21 mouse cellular contexts compared by ENCODE assay signal in genomic region chr11:81982191-81982590, GRCm38 (mm10). TPM values are rescaled to one million over a fixed set of nuclear protein-coding genes. Genes with fewer than 3 reads are reported as not detected.
A peak's percentile ranks its signal among the peaks of the same experiment; 100 is the strongest.
DNase-seq lines count a peak whose midpoint lies in the region; ATAC-seq lines count a peak whose summit lies in the region.
"Had no signal": no experiment of that assay in that cellular context is flagged by ENCODE, and none has a peak within 500 bp of the region (broad histone marks: within the 10 kb centered on the region; RNA-seq: fewer than 3 reads in every experiment).

No protein-coding gene starts in this region.

- DNase-seq in gastrocnemius, postnatal 14 days: peak; percentile 23
- DNase-seq in gastrocnemius, postnatal 4 days (ENCODE audit: low spot score in 2 of 2): no peak
- DNase-seq in lung, adult 18-20 months: no peak
- DNase-seq in embryonic facial prominence, embryonic 10.5 days (ENCODE audit: low spot score): peak; percentile 72
- DNase-seq in mesoderm, embryonic 11.5 days (ENCODE audit: low read depth, low spot score): peak; percentile 63
- no peak for DNase-seq in cerebellum, adult 9-11 months
- DNase-seq in liver, embryonic 11.5 days (ENCODE audit: low spot score): no peak
- DNase-seq: cerebellum, adult 18-20 months; liver had no signal

- H3K27ac ChIP-seq in lung, embryonic 16.5 days (ENCODE audit: low read length): no peak overlapping the region
- H3K27ac ChIP-seq in embryonic facial prominence, embryonic 10.5 days (replicated peaks): no peak overlapping the region
- no peak overlapping the region for H3K27ac ChIP-seq in liver, embryonic 11.5 days (ENCODE audit: low read depth, low read length)
- H3K27ac ChIP-seq: embryonic facial prominence, embryonic 13.5 days; forebrain, embryonic 13.5 days; midbrain, embryonic 15.5 days had no signal

- H3K4me1 ChIP-seq in lung, embryonic 16.5 days (replicated peaks; ENCODE audit: control insufficient read depth, insufficient read depth, low read length): no peaks in the 10 kb centered on the region
- peaks cover 11% of the 10 kb centered on the region for H3K4me1 ChIP-seq in embryonic facial prominence, embryonic 10.5 days
- no peaks in the 10 kb centered on the region for H3K4me1 ChIP-seq in liver, embryonic 11.5 days (replicated peaks; ENCODE audit: control insufficient read depth, insufficient read depth, low read length)
- H3K4me1 ChIP-seq: embryonic facial prominence, embryonic 13.5 days had no signal

- no peaks in the 10 kb centered on the region for H3K36me3 ChIP-seq in lung, embryonic 16.5 days (ENCODE audit: control insufficient read depth, insufficient read depth, low read length)
- H3K36me3 ChIP-seq in embryonic facial prominence, embryonic 10.5 days (replicated peaks): no peaks in the 10 kb centered on the region
- H3K36me3 ChIP-seq in liver, embryonic 11.5 days (ENCODE audit: control insufficient read depth, insufficient read depth, low read length): no peaks in the 10 kb centered on the region
- H3K36me3 ChIP-seq: embryonic facial prominence, embryonic 13.5 days; G1E; midbrain, embryonic 15.5 days had no signal

- H3K9me3 ChIP-seq in lung, embryonic 16.5 days (ENCODE audit: control insufficient read depth, low read length): no peaks in the 10 kb centered on the region
- no peaks in the 10 kb centered on the region for H3K9me3 ChIP-seq in embryonic facial prominence, embryonic 10.5 days
- no peaks in the 10 kb centered on the region for H3K9me3 ChIP-seq in liver, embryonic 11.5 days (ENCODE audit: control insufficient read depth, low read length)
- H3K9me3 ChIP-seq: embryonic facial prominence, embryonic 13.5 days; forebrain, embryonic 13.5 days; midbrain, embryonic 15.5 days had no signal

- no peak overlapping the region for H3K4me2 ChIP-seq in lung, embryonic 16.5 days (ENCODE audit: low read depth, low read length)
- no peak overlapping the region for H3K4me2 ChIP-seq in liver, embryonic 11.5 days
- H3K4me2 ChIP-seq: embryonic facial prominence, embryonic 13.5 days; forebrain, embryonic 13.5 days; midbrain, embryonic 15.5 days had no signal

- H3K27me3 ChIP-seq in lung, embryonic 16.5 days (ENCODE audit: control insufficient read depth, insufficient read depth, low read depth, low read length): no peaks in the 10 kb centered on the region
- peaks cover 18% of the 10 kb centered on the region for H3K27me3 ChIP-seq in embryonic facial prominence, embryonic 10.5 days (replicated peaks; ENCODE audit: low read depth, poor library complexity, severe bottlenecking)
- no peaks in the 10 kb centered on the region for H3K27me3 ChIP-seq in liver, embryonic 11.5 days (replicated peaks; ENCODE audit: control insufficient read depth, insufficient read depth, low read length)
- H3K27me3 ChIP-seq: midbrain, embryonic 15.5 days had no signal

- no peak overlapping the region for H3K4me3 ChIP-seq in lung, embryonic 16.5 days (ENCODE audit: low read length)
- H3K4me3 ChIP-seq in embryonic facial prominence, embryonic 10.5 days: no peak overlapping the region; the same call in 1 of the 2 replicates
- no peak overlapping the region for H3K4me3 ChIP-seq in liver, embryonic 11.5 days (ENCODE audit: low read depth, low read length)
- H3K4me3 ChIP-seq: embryonic facial prominence, embryonic 13.5 days; forebrain, embryonic 13.5 days; midbrain, embryonic 15.5 days had no signal

- no peak overlapping the region for H3K9ac ChIP-seq in lung, embryonic 16.5 days (ENCODE audit: low read length)
- no peak overlapping the region for H3K9ac ChIP-seq in liver, embryonic 11.5 days (ENCODE audit: low read depth, low read length)
- H3K9ac ChIP-seq: embryonic facial prominence, embryonic 13.5 days; forebrain, embryonic 13.5 days; midbrain, embryonic 15.5 days had no signal

- intact Hi-C loops in gastrocnemius, postnatal 14 days (cut with DNase I; ENCODE audit: low total_unique reads): loop anchor here (5.0 kb wide), 1 partner anchor 195 kb away; no protein-coding TSS in a partner anchor

- 32% methylated on average over 11 of the region's 11 CpGs for WGBS in lung, embryonic 16.5 days
- WGBS in embryonic facial prominence, embryonic 10.5 days: 21% methylated on average over 11 of the region's 11 CpGs
- WGBS in liver, embryonic 11.5 days: 61% methylated on average over 11 of the region's 11 CpGs

- ATAC-seq in lung, embryonic 16.5 days (ENCODE audit: low read depth): 0 out of 2 replicates have a peak, but pooled peaks have one; percentile 49
- no peak for ATAC-seq in liver, embryonic 11.5 days (replicated peaks; ENCODE audit: low FRiP score)
- ATAC-seq: activated CD4-positive, CD25-positive, alpha-beta regulatory T cell, adult 4 months; forebrain, embryonic 13.5 days; intestine, embryonic 16.5 days; midbrain, embryonic 15.5 days had no signal

RNA-seq across cellular contexts. Expression of gene Asic2, which starts 13.9 kb away (rescaled TPM):
- total RNA-seq in gastrocnemius, postnatal 14 days (2021): under 1 TPM in 1 of 2 experiments, not detected in 1; 0.06 TPM
- total RNA-seq in gastrocnemius, postnatal 4 days (2021): under 1 TPM in 1 of 2 experiments, not detected in 1; 0.10 TPM
- 0.31 TPM in 2 replicates for polyA plus RNA-seq in lung, embryonic 16.5 days (2015; fragmentation: Nextera tagmentation; extraction: Ambion mirVana)
- polyA plus RNA-seq in embryonic facial prominence, embryonic 10.5 days (2016; fragmentation: Nextera tagmentation; extraction: Ambion mirVana): 0.66 and 0.75 TPM in 2 replicates
- 0.18 and 0.27 TPM in 2 replicates for polyA plus RNA-seq in liver, embryonic 11.5 days (2014; fragmentation: Nextera tagmentation; extraction: Ambion mirVana)
- total RNA-seq: neutrophil, adult 5-6 weeks had no signal
- polyA plus RNA-seq: activated CD4-positive, CD25-positive, alpha-beta regulatory T cell, adult 4 months; G1E; heart, postnatal 0 days; thymus, postnatal 0 days had no signal

RNA-seq across cellular contexts. Expression of gene Ccl2, which starts 53.2 kb away (rescaled TPM):
- total RNA-seq in gastrocnemius, postnatal 14 days (2021): 1 to 10 TPM in 1 of 2 experiments, under 1 TPM in 1; 0.29 to 1.1 TPM
- total RNA-seq in gastrocnemius, postnatal 4 days (2021): 10 to 100 TPM in 1 of 2 experiments, 1 to 10 TPM in 1; 4.8 to 10.3 TPM
- 20.7 and 21.9 TPM in 2 replicates for polyA plus RNA-seq in lung, embryonic 16.5 days (2015; fragmentation: Nextera tagmentation; extraction: Ambion mirVana)
- 0.26 TPM in 1 of 2 replicates, not detected in the other for polyA plus RNA-seq in embryonic facial prominence, embryonic 10.5 days (2016; fragmentation: Nextera tagmentation; extraction: Ambion mirVana)
- polyA plus RNA-seq in liver, embryonic 11.5 days (2014; fragmentation: Nextera tagmentation; extraction: Ambion mirVana): 1.4 and 1.8 TPM in 2 replicates
- total RNA-seq: G1E; layer of hippocampus, postnatal 25 days had no signal
- polyA plus RNA-seq: activated CD4-positive, CD25-positive, alpha-beta regulatory T cell, adult 4 months; G1E had no signal

RNA-seq across cellular contexts. Expression of gene Gm17268, which starts 56.2 kb away (rescaled TPM):
- total RNA-seq in gastrocnemius, postnatal 14 days (2021): not detected
- total RNA-seq in gastrocnemius, postnatal 4 days (2021): not detected
- not detected in 2 replicates for polyA plus RNA-seq in lung, embryonic 16.5 days (2015; fragmentation: Nextera tagmentation; extraction: Ambion mirVana)
- not detected in 2 replicates for polyA plus RNA-seq in embryonic facial prominence, embryonic 10.5 days (2016; fragmentation: Nextera tagmentation; extraction: Ambion mirVana)
- not detected in 2 replicates for polyA plus RNA-seq in liver, embryonic 11.5 days (2014; fragmentation: Nextera tagmentation; extraction: Ambion mirVana)
- total RNA-seq: G1E; layer of hippocampus, postnatal 25 days; neutrophil, adult 5-6 weeks had no signal
- polyA plus RNA-seq: activated CD4-positive, CD25-positive, alpha-beta regulatory T cell, adult 4 months; embryonic facial prominence, embryonic 13.5 days; forebrain, embryonic 13.5 days; G1E; gonadal fat pad, adult 2 months; heart, postnatal 0 days; intestine, embryonic 16.5 days; midbrain, embryonic 15.5 days; thymus, postnatal 0 days had no signal

Comparison
In these comparisons a context has a peak if more than half of its experiments do, and no peak if none do; other contexts are left out.
1. DNase-seq: peak in gastrocnemius, postnatal 14 days (single experiment), embryonic facial prominence, embryonic 10.5 days (single experiment) and mesoderm, embryonic 11.5 days (single experiment); none in gastrocnemius, postnatal 4 days (0 of 2), lung, adult 18-20 months (0 of 2), cerebellum, adult 9-11 months (single experiment) and liver, embryonic 11.5 days (single experiment).